Mouse (Mus musculus) CH12.LX (cell line): Measurements from ENCODE around the gene Zfhx3. TPM values are rescaled to one million over a fixed set of nuclear protein-coding genes. Genes with fewer than 3 reads are reported as not detected.

Experiments
- DNase-seq: peaks from one replicate; pipeline ENCODE4 v3.0.0-alpha.2; 2013; ENCODE audit errors: extremely low read depth
- H3K27ac ChIP-seq: 2 replicates; pipeline ENCODE4 v1.5.1; 2012; ENCODE audit warnings: low read depth, mild to moderate bottlenecking, control low read depth, moderate library complexity; ENCODE audit not compliant: insufficient read depth
- H3K27me3 ChIP-seq: replicated peaks from 2 replicates; pipeline ENCODE3; 2012; ENCODE audit warnings: inconsistent platforms
- H3K36me3 ChIP-seq, 2 experiments: replicated peaks in 1 of 2; 2 replicates each; pipeline versions ENCODE3 to v1.6.1; 2012; ENCODE audit warnings: inconsistent platforms in 1 of 2, low read length in 1 of 2, mild to moderate bottlenecking in 1 of 2, mixed read lengths in 1 of 2, moderate library complexity in 1 of 2; ENCODE audit not compliant: control insufficient read depth in 1 of 2, insufficient read depth in 1 of 2
- H3K4me1 ChIP-seq, 2 experiments: 2 replicates each; pipeline ENCODE4 v1.6.1; 2012; ENCODE audit warnings: inconsistent platforms in 1 of 2, moderate library complexity in 1 of 2; ENCODE audit not compliant: insufficient read depth in 2 of 2, control insufficient read depth in 1 of 2
- H3K4me2 ChIP-seq: 2 replicates; pipeline ENCODE4 v1.6.1; 2012; ENCODE audit warnings: low read depth, mild to moderate bottlenecking, control low read depth; ENCODE audit not compliant: poor library complexity, insufficient read depth, severe bottlenecking
- H3K4me3 ChIP-seq, 3 experiments: fragments of 150-350 bp in 1 of 3; sonication (generic) in 1 of 3; replicated peaks in 1 of 3; 2 replicates each; pipeline versions ENCODE3 to v1.5.1; 2011 to 2012; ENCODE audit warnings: low read depth in 2 of 3, low read length in 2 of 3, mild to moderate bottlenecking in 2 of 3, moderate library complexity in 2 of 3, control low read depth in 1 of 3, improper control_type of control experiment in 1 of 3, inconsistent platforms in 1 of 3, mixed read lengths in 1 of 3; ENCODE audit not compliant: poor library complexity in 1 of 3
- H3K79me2 ChIP-seq: replicated peaks from 2 replicates; pipeline ENCODE4 v1.6.1; 2012; ENCODE audit warnings: mild to moderate bottlenecking, moderate library complexity; ENCODE audit not compliant: control insufficient read depth, poor library complexity, insufficient read depth, severe bottlenecking; ENCODE audit errors: extremely low read depth
- H3K9ac ChIP-seq: 2 replicates; pipeline ENCODE4 v1.6.1; 2012; ENCODE audit warnings: low read depth, mild to moderate bottlenecking, control low read depth, moderate library complexity; ENCODE audit not compliant: insufficient read depth
- H3K9me3 ChIP-seq: replicated peaks from 2 replicates; pipeline ENCODE3; 2012; ENCODE audit warnings: low read length, inconsistent platforms, mixed read lengths
- CHD1 ChIP-seq: IDR thresholded peaks from 2 replicates; pipeline ENCODE4 v1.6.1; 2012; ENCODE audit warnings: low read depth, low read length, improper control_type of control experiment, inconsistent platforms
- CHD2 ChIP-seq: IDR thresholded peaks from 2 replicates; pipeline ENCODE4 v1.6.1; 2011; ENCODE audit warnings: low read length, improper control_type of control experiment
- CTCF ChIP-seq, 2 experiments: IDR thresholded peaks in 1 of 2; conservative IDR thresholded peaks in 1 of 2; 2 replicates each; pipeline ENCODE4 v1.5.1; 2011 to 2012; ENCODE audit warnings: low read depth in 2 of 2, low read length in 2 of 2, improper control_type of control experiment in 1 of 2, inconsistent platforms in 1 of 2, mild to moderate bottlenecking in 1 of 2, moderate library complexity in 1 of 2
- E2F4 ChIP-seq: IDR thresholded peaks from 2 replicates; pipeline ENCODE4 v1.6.1; 2011; ENCODE audit warnings: low read depth, low read length, improper control_type of control experiment; ENCODE audit not compliant: insufficient replicate concordance
- ELF1 ChIP-seq: IDR thresholded peaks from 2 replicates; pipeline ENCODE4 v1.6.1; 2014; ENCODE audit warnings: low read depth, mild to moderate bottlenecking, inconsistent platforms, low read length, improper control_type of control experiment
- GABPA ChIP-seq: IDR thresholded peaks from 2 replicates; pipeline ENCODE4 v1.6.1; 2012; ENCODE audit warnings: low read depth, low read length, improper control_type of control experiment, inconsistent platforms; ENCODE audit not compliant: insufficient replicate concordance
- HCFC1 ChIP-seq: IDR thresholded peaks from 2 replicates; pipeline ENCODE4 v1.6.1; 2012; ENCODE audit warnings: low read depth, mild to moderate bottlenecking, inconsistent platforms, low read length, improper control_type of control experiment
- IRF4 ChIP-seq: IDR thresholded peaks from 2 replicates; pipeline ENCODE4 v1.6.1; 2014; ENCODE audit warnings: low read depth, mild to moderate bottlenecking, inconsistent platforms, low read length, improper control_type of control experiment
- JUND ChIP-seq: conservative IDR thresholded peaks from 2 replicates; pipeline ENCODE4 v1.6.1; 2011; ENCODE audit warnings: low read depth, low read length, improper control_type of control experiment
- KAT2A ChIP-seq: IDR thresholded peaks from 2 replicates; pipeline ENCODE4 v1.6.1; 2012; ENCODE audit warnings: low read length, improper control_type of control experiment, inconsistent platforms; ENCODE audit not compliant: insufficient replicate concordance
- MEF2A ChIP-seq: IDR thresholded peaks from 2 replicates; pipeline ENCODE4 v1.6.1; 2014; ENCODE audit warnings: low read depth, mild to moderate bottlenecking, inconsistent platforms, low read length, improper control_type of control experiment, borderline replicate concordance
- MYC ChIP-seq: IDR thresholded peaks from 2 replicates; pipeline ENCODE4 v1.6.1; 2011; ENCODE audit warnings: low read depth, mild to moderate bottlenecking, improper control_type of control experiment, low read length
- NELFE ChIP-seq: IDR thresholded peaks from 2 replicates; pipeline ENCODE4 v1.6.1; 2011; ENCODE audit warnings: low read depth, low read length, improper control_type of control experiment
- PAX5 ChIP-seq: IDR thresholded peaks from 2 replicates; pipeline ENCODE4 v1.6.1; 2012; ENCODE audit warnings: low read length, inconsistent platforms, mixed read lengths
- RAD21 ChIP-seq: IDR thresholded peaks from 2 replicates; pipeline ENCODE4 v1.6.1; 2011; ENCODE audit warnings: low read depth, mild to moderate bottlenecking, low read length, improper control_type of control experiment, moderate library complexity
- RCOR1 ChIP-seq: conservative IDR thresholded peaks from 2 replicates; pipeline ENCODE4 v1.6.1; 2012; ENCODE audit warnings: low read depth, mild to moderate bottlenecking, inconsistent platforms, low read length, improper control_type of control experiment
- TBP ChIP-seq: conservative IDR thresholded peaks from 2 replicates; pipeline ENCODE4 v1.6.1; 2011; ENCODE audit warnings: low read depth, low read length, improper control_type of control experiment
- TCF12 ChIP-seq: IDR thresholded peaks from 2 replicates; pipeline ENCODE4 v1.6.1; 2014; ENCODE audit warnings: low read depth, mild to moderate bottlenecking, inconsistent platforms, low read length, improper control_type of control experiment
- USF1 ChIP-seq: IDR thresholded peaks from 2 replicates; pipeline ENCODE4 v1.6.1; 2014; ENCODE audit warnings: low read depth, mild to moderate bottlenecking, inconsistent platforms, low read length, improper control_type of control experiment
- USF2 ChIP-seq: conservative IDR thresholded peaks from 2 replicates; pipeline ENCODE4 v1.6.1; 2011; ENCODE audit warnings: low read depth, low read length, improper control_type of control experiment
- ZMIZ1 ChIP-seq: IDR thresholded peaks from 2 replicates; pipeline ENCODE4 v1.6.1; 2012; ENCODE audit warnings: low read depth, mild to moderate bottlenecking, inconsistent platforms, low read length, improper control_type of control experiment
- ZNF384 ChIP-seq: IDR thresholded peaks from 2 replicates; pipeline ENCODE4 v1.6.1; 2012; ENCODE audit warnings: low read depth, low read length, improper control_type of control experiment, inconsistent platforms
- dilution Hi-C: fragments of 300-500 bp; cut with MboI; formaldehyde crosslinking; loops from 2 replicates; pipeline ENCODE4 v1.14.3; 2020; ENCODE audit warnings: low sequenced_read_pairs; ENCODE audit not compliant: extremely low pct_unique_long_range_greater_than_20kb, extremely low pct_ligation_motif_present
- in situ Hi-C: fragments of 300-500 bp; cut with MboI; formaldehyde crosslinking; loops from 3 replicates; pipeline ENCODE4 v1.14.3; 2019; ENCODE audit warnings: low sequenced_read_pairs, low pct_ligation_motif_present, low pct_unique_long_range_greater_than_20kb, mixed read lengths
- polyA plus RNA-seq: library from polyadenylated mRNA; unstranded; fragments of >175 nt; gene quantifications from 2 replicates; pipeline ENCODE4 v1.2.1, GENCODE M21; 2012; ENCODE audit warnings: low read depth; ENCODE audit not compliant: insufficient read length
- total RNA-seq, 2 experiments: library from RNA; depleted of rRNA; stranded (reverse); fragments of 300-350 nt in 1 of 2; fragments of >200 nt in 1 of 2; gene quantifications; 2 replicates each; pipeline ENCODE4 v1.2.3; 2012 to 2014

Gene Zfhx3
- total and polyA plus RNA-seq, 3 experiments: 0.05 to 0.76 (median 0.68) TPM

DNA sequence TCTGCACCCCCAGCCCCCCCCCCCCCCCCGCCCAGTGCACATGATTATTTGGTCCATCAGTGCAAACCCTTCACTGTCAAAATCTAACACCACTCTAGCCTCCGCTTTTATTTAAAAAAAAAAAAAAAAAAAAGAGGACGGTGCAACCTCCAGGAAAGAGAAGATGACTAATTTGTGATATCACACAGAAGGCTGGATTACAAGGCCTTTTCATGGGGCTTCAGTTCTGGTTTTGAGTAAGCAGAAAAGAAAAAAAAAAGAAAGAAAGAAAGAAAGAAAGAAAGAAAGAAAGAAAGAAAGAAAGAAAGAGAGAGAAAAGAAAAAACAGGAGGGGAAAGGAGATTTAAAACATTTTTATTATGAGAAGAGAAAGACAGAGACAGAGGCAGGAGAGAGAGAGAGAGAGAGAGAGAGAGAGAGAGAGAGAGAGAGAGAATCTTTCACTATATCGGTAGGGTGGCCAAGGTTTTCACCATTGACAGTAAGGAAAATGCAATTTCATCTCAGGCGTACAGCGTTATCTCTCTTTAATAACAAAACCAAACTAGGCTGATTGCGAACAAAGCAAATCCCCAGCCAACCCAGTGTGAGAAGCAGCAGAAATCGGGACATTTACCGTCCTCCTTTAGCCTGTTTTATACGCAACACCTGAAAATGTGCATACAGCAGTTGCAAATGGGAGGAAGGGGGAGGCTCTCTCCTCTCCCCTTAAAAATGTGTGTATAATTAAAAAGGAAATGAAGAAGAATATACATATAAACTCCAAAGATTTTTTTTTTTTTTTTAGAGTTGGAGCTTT, 1.3 kb downstream of the Zfhx3 start:
- in situ Hi-C loops (no loop called here), dilution Hi-C loops (no loop called here)
- H3K27me3 ChIP-seq: no peaks in the 10 kb centered on the region
- no peaks in the 10 kb centered on the region for H3K9me3 ChIP-seq
- H3K4me3 ChIP-seq: no peak overlapping the region
- H3K27ac ChIP-seq: no peak overlapping the region
- peak; percentile 15 for DNase-seq
- TF ChIP-seq HCFC1: no peak
- TF ChIP-seq IRF4: peak; percentile 51
- peak; percentile 93 for TF ChIP-seq ZNF384
- no peaks in the 10 kb centered on the region for H3K36me3 ChIP-seq
- H3K79me2 ChIP-seq: no peaks in the 10 kb centered on the region
- H3K9ac ChIP-seq: no peak overlapping the region
- H3K4me1 ChIP-seq: peaks cover 2 to 5% of the 10 kb centered on the region in 2 experiments; a peak in 3 of 4 replicates
- peak overlapping the region; percentile 89 for H3K4me2 ChIP-seq

DNA sequence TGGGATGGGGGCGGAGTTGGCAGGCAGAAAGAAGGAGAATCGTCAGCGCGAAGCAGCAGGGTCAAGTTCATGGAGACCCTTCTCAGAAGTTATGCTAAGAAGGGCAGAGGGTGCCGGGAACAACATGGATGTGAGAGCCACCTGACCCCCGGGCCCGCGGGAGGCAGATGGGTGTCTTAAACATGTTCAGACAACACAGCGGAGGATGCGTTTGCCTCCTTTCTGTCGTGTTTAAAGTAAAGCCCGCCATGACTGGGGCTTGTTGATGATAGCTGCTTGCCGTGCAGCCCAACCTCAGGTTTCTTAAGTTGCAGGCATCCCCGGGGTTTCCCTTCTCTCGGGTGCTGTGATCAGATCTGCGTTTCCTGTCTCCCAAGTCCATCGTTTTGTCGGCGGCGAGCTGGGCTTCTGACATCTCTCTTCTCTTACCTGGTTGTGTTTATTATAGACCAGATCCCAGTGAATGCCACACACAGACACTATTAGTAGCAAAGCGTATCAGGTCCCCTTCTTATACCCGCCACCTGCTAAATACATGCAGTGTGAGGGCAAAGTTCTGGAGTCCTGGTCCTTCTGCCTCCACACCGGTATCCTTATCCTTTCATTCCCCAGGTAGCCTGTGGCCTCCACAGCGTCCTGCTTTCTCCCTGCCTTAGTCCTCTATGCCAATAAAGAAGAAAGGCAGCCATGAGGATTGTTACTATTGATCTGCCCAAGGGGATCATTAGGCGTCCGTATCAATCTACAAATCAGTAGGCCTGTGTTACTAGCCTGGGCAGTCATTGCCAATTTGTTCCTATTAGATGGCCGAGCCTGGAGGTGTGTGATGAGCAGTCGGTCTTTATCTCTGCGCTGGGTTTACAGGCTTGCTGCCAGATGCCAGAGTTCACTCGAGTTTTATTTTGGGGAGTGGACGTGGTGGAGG, 2.5 kb downstream of the Zfhx3 start:
- dilution Hi-C loops (no loop called here), in situ Hi-C loops (no loop called here)
- no peak overlapping the region for H3K27ac ChIP-seq
- DNase-seq: no peak
- H3K27me3 ChIP-seq: no peaks in the 10 kb centered on the region
- H3K9me3 ChIP-seq: no peaks in the 10 kb centered on the region
- H3K4me1 ChIP-seq: peaks cover 2 to 5% of the 10 kb centered on the region in 2 experiments; a peak in 3 of 4 replicates
- no peaks in the 10 kb centered on the region for H3K79me2 ChIP-seq
- H3K4me3 ChIP-seq: no peak overlapping the region
- TF ChIP-seq NELFE (no peak), GABPA (no peak), CHD1 (no peak), CHD2 (no peak)
- H3K9ac ChIP-seq: no peak overlapping the region
- no peaks in the 10 kb centered on the region for H3K36me3 ChIP-seq
- H3K4me2 ChIP-seq: no peak overlapping the region

DNA sequence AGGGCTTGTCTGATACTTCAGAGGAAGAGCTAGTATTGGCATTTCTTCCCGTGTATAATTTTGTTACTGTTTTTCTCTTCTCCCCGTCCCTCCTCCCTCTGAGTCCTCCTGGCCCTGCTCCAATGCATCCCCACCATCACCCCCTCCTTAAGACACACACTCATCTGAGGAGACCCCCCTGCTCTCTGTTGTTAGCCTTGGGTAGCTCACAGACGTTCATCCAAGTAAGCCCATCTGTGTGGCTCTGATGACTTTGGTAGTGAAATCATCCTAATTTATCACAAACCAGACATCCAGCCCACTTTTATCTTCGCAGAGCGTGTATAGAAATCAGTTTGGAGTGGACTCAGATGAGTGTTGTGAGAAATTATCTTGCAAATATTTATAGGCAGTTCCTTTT, 4.4 kb downstream of the Zfhx3 start:
- no peaks in the 10 kb centered on the region for H3K36me3 ChIP-seq
- H3K9ac ChIP-seq: no peak overlapping the region
- no peaks in the 10 kb centered on the region for H3K79me2 ChIP-seq
- peaks cover 2 to 5% of the 10 kb centered on the region in 2 experiments; a peak in 3 of 4 replicates for H3K4me1 ChIP-seq
- no peaks in the 10 kb centered on the region for H3K27me3 ChIP-seq
- dilution Hi-C loops: no loop called here
- H3K4me2 ChIP-seq: no peak overlapping the region
- in situ Hi-C loops: no loop called here
- DNase-seq: no peak
- H3K27ac ChIP-seq: no peak overlapping the region
- H3K9me3 ChIP-seq: no peaks in the 10 kb centered on the region
- H3K4me3 ChIP-seq: no peak overlapping the region
- TF ChIP-seq USF1: no peak
- no peak for TF ChIP-seq ZNF384
- no peak for TF ChIP-seq RAD21
- no peak for TF ChIP-seq USF2
- TF ChIP-seq KAT2A: no peak
- no peak for TF ChIP-seq MEF2A
- no peak for TF ChIP-seq ELF1
- TF ChIP-seq TBP: no peak
- TF ChIP-seq PAX5: no peak
- TF ChIP-seq E2F4: no peak
- TF ChIP-seq ZMIZ1: no peak
- no peak for TF ChIP-seq TCF12
- no peak for TF ChIP-seq RCOR1
- no peak for TF ChIP-seq JUND
- no peak for TF ChIP-seq CHD1
- TF ChIP-seq HCFC1: no peak
- TF ChIP-seq MYC: no peak
- no peak for TF ChIP-seq CTCF (conservative IDR thresholded peaks at IDR 0.05 in 1 of 2, IDR thresholded peaks at IDR 0.05 in 1 of 2; ENCODE audit: low read depth in 2 of 2, low read length in 2 of 2)
